Mouse (Mus musculus): Measurements from ENCODE around the gene Ap1b1.

Ap1b1 gene

GRCm38 (mm10) chr11:5033136-5033535 lies 46.5 kb downstream of the Ap1b1 start:
- DNase-seq (ENCODE audit: inconsistent ontology term), result no peak

- DNase-seq (ENCODE audit: inconsistent ontology term), result no peak
Observed at GRCm38 (mm10) chr11:5035421-5035820, 48.8 kb downstream of the Ap1b1 start.

GRCm38 (mm10) chr11:5037146-5037854 lies 50.7 kb downstream of the Ap1b1 start:
- no peak for DNase-seq (ENCODE audit: inconsistent ontology term)

- no peak for DNase-seq (ENCODE audit: inconsistent ontology term)
Observed at GRCm38 (mm10) chr11:5040585-5040984, 54.0 kb downstream of the Ap1b1 start.

- DNase-seq (ENCODE audit: inconsistent ontology term), result no peak
Observed at GRCm38 (mm10) chr11:5041144-5041780, 54.6 kb downstream of the Ap1b1 start.

- DNase-seq (ENCODE audit: inconsistent ontology term), result no peak
Observed at GRCm38 (mm10) chr11:5042645-5043381, 56.2 kb downstream of the Ap1b1 start.

- no peak for DNase-seq (ENCODE audit: inconsistent ontology term)
Observed at GRCm38 (mm10) chr11:5046321-5046926, 59.8 kb downstream of the Ap1b1 start.

- no peak for DNase-seq (ENCODE audit: inconsistent ontology term)
Observed at GRCm38 (mm10) chr11:5051629-5052028, 65.0 kb downstream of the Ap1b1 start.

- DNase-seq (ENCODE audit: inconsistent ontology term), result no peak
Observed at GRCm38 (mm10) chr11:5052200-5052854, 65.7 kb downstream of the Ap1b1 start.

GRCm38 (mm10) chr11:5054151-5054550 lies 67.5 kb downstream of the Ap1b1 start:
- DNase-seq (ENCODE audit: inconsistent ontology term), result no peak

- no peak for DNase-seq (ENCODE audit: inconsistent ontology term)
Observed at GRCm38 (mm10) chr11:5054874-5055273, 68.2 kb downstream of the Ap1b1 start.

- no peak for DNase-seq (ENCODE audit: inconsistent ontology term)
Observed at GRCm38 (mm10) chr11:5055945-5056938, 69.6 kb downstream of the Ap1b1 start.

GRCm38 (mm10) chr11:5057064-5057463 lies 70.4 kb downstream of the Ap1b1 start:
- DNase-seq (ENCODE audit: inconsistent ontology term), result no peak

- DNase-seq (ENCODE audit: inconsistent ontology term), result no peak
Observed at GRCm38 (mm10) chr11:5057541-5057855, 70.9 kb downstream of the Ap1b1 start.

GRCm38 (mm10) chr11:5057856-5058641 lies 71.4 kb downstream of the Ap1b1 start, which contains the start of gene Rasl10a:
Rasl10a (plus strand) TSS chr11:5058128.
- peak; percentile 60 for DNase-seq (ENCODE audit: inconsistent ontology term)

GRCm38 (mm10) chr11:5058783-5059182 lies 72.2 kb downstream of the Ap1b1 start:
- DNase-seq (ENCODE audit: inconsistent ontology term), result no peak

GRCm38 (mm10) chr11:5059230-5059629 lies 72.6 kb downstream of the Ap1b1 start:
- DNase-seq (ENCODE audit: inconsistent ontology term), result no peak

- DNase-seq (ENCODE audit: inconsistent ontology term), result no peak
Observed at GRCm38 (mm10) chr11:5059704-5060156, 73.1 kb downstream of the Ap1b1 start.

GRCm38 (mm10) chr11:5060756-5061412 lies 74.3 kb downstream of the Ap1b1 start:
- DNase-seq (ENCODE audit: inconsistent ontology term), result no peak
